Mouse (Mus musculus): ENCODE results near the gene Zc3h13. TPM values are rescaled to one million over a fixed set of nuclear protein-coding genes. Genes with fewer than 3 reads are reported as not detected.
A peak's percentile ranks its signal among the peaks of the same experiment; 100 is the strongest.

Gene Zc3h13
- polyA plus RNA-seq (2015; fragmentation: Nextera tagmentation; extraction: Ambion mirVana), result 19.9 and 21.2 TPM in 2 replicates

DNA sequence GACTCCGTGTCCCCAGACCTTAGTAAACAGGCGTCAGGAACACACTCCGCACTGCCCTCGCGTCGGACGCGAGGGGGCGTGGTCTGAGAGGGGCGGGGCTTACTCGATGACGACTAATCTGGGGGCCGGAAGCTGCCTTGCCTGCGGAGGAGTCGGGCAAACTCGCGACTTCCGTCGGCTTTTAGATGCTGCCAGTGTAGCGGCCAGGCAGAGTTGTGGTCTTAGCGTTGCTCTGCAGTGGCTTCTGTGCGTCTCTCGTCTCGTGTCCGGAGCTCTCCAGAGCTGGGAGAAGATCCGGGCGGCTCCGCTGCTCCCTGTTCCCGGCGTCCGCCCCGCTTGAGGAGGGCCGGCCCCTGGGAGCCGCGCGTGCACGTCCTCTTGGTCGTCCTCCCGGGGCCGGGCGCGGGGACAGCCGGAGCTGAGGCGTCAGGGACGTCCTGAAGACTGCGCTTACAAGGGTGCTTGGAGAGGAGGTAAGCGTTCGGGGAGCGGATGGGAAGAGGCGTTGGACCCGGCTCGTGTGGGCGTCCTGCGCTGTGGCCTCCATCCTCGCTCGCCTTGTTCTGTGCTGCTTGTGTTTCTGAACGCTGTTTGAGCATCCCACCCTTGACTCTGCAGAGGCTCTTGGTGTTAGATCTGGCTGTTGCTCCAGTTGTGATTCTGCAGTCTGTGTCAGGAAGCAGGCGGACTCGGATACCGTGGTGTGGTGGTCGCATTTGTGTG lies at the start of gene Zc3h13:
Zc3h13 (plus strand) TSS at position 181 of the 723 bp plus-strand sequence.
- Histone ChIP-seq H3K27me3 (replicated peaks) (no peaks in the 10 kb centered on the region), H3K9me3 (no peaks in the 10 kb centered on the region), H3K9ac (peak within 1 kb of the TSS; percentile 86), H3K4me1 (peaks cover 18% of the 10 kb centered on the region), H3K4me3 (peak within 1 kb of the TSS; percentile 86), H3K4me2 (peak within 1 kb of the TSS; percentile 84), H3K27ac (replicated peaks) (peak within 1 kb of the TSS; percentile 90), H3K36me3 (no peaks in the 10 kb centered on the region)
- ATAC-seq (ENCODE audit: extremely low read depth, insufficient number of reproducible peaks, low FRiP score, low TSS enrichment), result peak; percentile 96
- under 1% methylated on average over 61 of the region's 61 CpGs for WGBS

DNA sequence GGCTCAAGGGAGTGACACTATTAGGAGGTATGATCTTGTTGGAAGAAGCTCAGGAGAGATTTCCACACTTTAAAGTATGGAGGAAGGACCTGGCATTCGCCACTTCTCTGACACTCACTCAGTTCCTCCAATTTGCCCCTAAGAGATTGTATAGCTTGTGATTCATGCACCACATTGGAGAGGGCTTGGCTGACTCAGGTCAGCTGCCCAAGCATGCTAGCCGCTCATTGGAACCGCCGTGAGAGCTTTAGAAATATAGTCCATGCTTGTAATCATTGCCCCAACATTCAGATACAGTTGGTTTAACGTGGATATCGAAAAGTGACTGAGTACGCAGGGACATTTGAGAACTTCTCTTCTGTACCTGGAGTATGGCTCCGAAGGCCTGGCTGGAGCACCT lies 48.6 kb upstream of the Zc3h13 start:
- 82% methylated on average over 8 of the region's 8 CpGs for WGBS

DNA sequence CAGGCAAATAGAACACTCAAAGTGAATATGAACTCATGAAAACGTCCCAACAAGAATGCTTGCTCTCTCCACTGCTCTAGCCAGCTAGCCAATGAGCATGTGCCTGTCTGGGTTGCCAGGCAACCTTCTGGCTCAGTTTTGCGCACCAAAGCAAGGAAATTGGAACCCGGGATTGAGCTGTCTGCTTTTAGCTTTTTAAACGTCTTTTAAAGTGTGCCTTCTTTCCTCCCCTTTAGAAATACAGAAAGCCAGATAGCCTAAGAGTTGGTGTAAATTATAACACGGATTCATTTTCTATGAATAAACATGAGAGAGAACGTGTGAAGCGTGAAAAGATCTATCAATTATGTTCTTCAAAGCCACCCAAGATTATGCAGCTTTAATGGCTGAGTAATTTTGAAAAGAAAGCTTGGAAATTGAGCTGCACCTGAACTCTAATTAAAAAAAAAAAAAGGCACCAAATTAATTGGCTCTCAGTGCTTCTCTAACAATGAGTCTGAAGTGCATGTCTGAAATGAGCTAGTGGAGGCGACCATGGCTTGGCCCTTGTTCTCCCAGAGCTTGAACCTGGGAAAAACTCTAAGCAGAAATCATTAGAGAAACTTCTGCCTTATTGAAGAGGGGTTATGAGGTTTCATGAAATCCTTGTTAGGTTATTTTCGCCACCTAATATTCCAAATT lies 48.1 kb upstream of the Zc3h13 start:
- Histone ChIP-seq H3K4me1 (no peaks in the 10 kb centered on the region), H3K4me2 (no peak overlapping the region), H3K27ac (replicated peaks) (no peak overlapping the region), H3K36me3 (no peaks in the 10 kb centered on the region), H3K27me3 (replicated peaks) (no peaks in the 10 kb centered on the region), H3K9me3 (no peaks in the 10 kb centered on the region), H3K9ac (no peak overlapping the region), H3K4me3 (no peak overlapping the region)
- WGBS, result 67% methylated on average over 9 of the region's 9 CpGs
- no peak for ATAC-seq (ENCODE audit: extremely low read depth, insufficient number of reproducible peaks, low FRiP score, low TSS enrichment)

More for the DNA sequence above, 48.6 kb upstream of the Zc3h13 start:
- H3K4me1 ChIP-seq, result no peaks in the 10 kb centered on the region
- ATAC-seq (ENCODE audit: extremely low read depth, insufficient number of reproducible peaks, low FRiP score, low TSS enrichment), result no peak
- H3K27ac ChIP-seq (replicated peaks), result no peak overlapping the region
- H3K27me3 ChIP-seq (replicated peaks), result no peaks in the 10 kb centered on the region
- H3K9me3 ChIP-seq, result no peaks in the 10 kb centered on the region
- H3K9ac ChIP-seq, result no peak overlapping the region
- H3K4me2 ChIP-seq, result no peak overlapping the region
- no peaks in the 10 kb centered on the region for H3K36me3 ChIP-seq
- no peak overlapping the region for H3K4me3 ChIP-seq

DNA sequence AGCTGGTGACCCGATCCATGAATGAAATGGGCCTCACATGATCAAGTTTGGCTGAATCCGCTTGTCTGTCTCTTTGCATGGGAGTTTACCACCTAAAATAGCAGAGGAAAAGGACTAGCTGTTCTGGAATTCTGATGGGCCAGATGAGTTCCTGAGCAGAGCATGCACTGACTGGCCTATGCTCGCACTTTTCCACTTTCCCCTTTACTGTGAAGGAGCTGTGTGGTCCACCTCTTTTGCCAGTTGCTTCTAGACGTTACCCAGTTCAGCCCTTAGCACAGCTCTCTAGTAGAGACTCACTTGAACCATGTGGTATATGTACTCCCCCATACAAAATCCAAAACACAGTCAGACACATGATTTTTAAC lies 47.6 kb upstream of the Zc3h13 start:
- no peak overlapping the region for H3K4me3 ChIP-seq
- no peaks in the 10 kb centered on the region for H3K36me3 ChIP-seq
- H3K9me3 ChIP-seq, result no peaks in the 10 kb centered on the region
- H3K9ac ChIP-seq, result no peak overlapping the region
- no peak overlapping the region for H3K27ac ChIP-seq (replicated peaks)
- no peak overlapping the region for H3K4me2 ChIP-seq
- no peak for ATAC-seq (ENCODE audit: extremely low read depth, insufficient number of reproducible peaks, low FRiP score, low TSS enrichment)
- H3K27me3 ChIP-seq (replicated peaks), result no peaks in the 10 kb centered on the region
- H3K4me1 ChIP-seq, result no peaks in the 10 kb centered on the region
- 77% methylated on average over 4 of the region's 4 CpGs for WGBS

DNA sequence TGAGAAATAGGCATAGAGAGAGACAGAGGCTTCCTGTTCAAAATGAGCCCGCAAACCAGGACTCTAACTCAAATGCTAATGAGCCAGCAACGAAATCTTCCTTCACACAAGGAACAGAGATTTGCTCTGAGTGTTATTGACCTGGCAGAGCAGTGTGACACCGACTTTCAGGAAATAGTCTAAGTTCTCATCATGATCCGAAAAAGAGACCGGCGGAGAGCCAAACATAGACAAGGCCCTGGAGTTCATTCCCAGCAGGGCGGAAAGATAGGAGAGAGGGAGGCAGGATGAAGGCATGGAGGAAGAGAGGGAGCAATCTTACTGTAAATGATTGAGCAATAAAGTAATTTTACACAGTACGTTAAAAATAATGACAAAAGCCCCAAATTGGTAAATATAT lies 47.1 kb upstream of the Zc3h13 start:
- no peak overlapping the region for H3K4me2 ChIP-seq
- H3K36me3 ChIP-seq, result no peaks in the 10 kb centered on the region
- no peaks in the 10 kb centered on the region for H3K9me3 ChIP-seq
- H3K9ac ChIP-seq, result no peak overlapping the region
- H3K4me1 ChIP-seq, result no peaks in the 10 kb centered on the region
- no peak overlapping the region for H3K4me3 ChIP-seq
- 78% methylated on average over 8 of the region's 8 CpGs for WGBS
- H3K27ac ChIP-seq (replicated peaks), result no peak overlapping the region
- no peaks in the 10 kb centered on the region for H3K27me3 ChIP-seq (replicated peaks)
- ATAC-seq (ENCODE audit: extremely low read depth, insufficient number of reproducible peaks, low FRiP score, low TSS enrichment), result no peak

DNA sequence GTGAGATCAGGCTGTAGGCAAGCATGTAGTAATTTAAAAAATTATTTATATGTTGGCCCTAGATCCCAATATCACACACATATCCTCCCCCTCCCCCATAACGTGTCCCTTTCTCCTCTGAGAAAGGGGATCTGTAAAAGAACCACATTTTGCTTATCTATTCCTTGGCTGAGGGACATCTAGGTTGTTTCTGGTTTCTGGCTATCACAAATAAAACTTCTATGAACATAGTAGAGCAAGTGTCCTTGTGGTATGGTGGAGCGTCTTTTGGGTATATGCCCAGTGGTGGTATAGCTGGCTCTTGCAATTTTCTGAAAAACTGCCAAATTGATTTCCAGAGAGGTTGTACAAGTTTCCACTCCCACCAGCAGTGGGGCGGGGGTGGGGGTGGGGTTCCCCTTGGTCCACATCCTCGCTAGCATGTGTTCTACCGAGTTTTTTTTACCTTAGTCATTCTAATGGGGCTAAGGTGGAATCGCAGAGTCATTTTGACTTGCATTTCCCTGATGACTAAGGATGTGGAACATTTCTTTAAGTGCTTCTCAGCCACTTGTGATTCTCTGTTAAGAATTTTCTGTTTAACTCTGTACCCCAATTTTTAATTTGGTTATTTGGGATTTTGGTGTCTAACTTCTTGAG lies 46.0 kb upstream of the Zc3h13 start:
- WGBS, result 68% methylated on average over 6 of the region's 6 CpGs
- no peak for ATAC-seq (ENCODE audit: extremely low read depth, insufficient number of reproducible peaks, low FRiP score, low TSS enrichment)
- H3K4me2 ChIP-seq, result no peak overlapping the region

DNA sequence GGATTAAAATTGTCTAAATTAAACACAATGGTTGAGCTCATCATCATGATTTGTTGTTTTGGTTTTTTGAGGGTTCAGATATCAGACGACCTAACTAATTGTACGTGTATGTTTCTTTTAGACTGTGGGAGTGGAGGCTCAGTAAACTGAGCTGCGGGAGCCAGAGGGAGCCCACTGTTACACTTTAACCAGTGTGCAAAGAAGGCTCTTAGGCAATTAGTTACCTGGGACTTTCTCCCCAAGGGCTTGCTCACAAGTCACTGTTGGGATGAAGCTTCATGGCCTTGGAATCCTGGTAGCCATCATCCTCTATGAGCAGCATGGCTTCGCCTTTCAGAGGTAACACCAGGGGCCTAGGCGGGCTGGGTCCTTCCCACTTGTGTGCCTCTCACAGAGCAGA lies 42.1 kb upstream of the Zc3h13 start, which contains the start of gene Cpb2:
Cpb2 (plus strand) TSS at position 201 of the 400 bp plus-strand sequence.
- H3K4me2 ChIP-seq, result no peak within 1 kb of the TSS
- 84% methylated on average over 5 of the region's 5 CpGs for WGBS
- ATAC-seq (ENCODE audit: extremely low read depth, insufficient number of reproducible peaks, low FRiP score, low TSS enrichment), result no peak
- H3K27me3 ChIP-seq (replicated peaks), result no peaks in the 10 kb centered on the region
- H3K36me3 ChIP-seq, result no peaks in the 10 kb centered on the region
- no peak within 1 kb of the TSS for H3K4me3 ChIP-seq
- H3K9me3 ChIP-seq, result no peaks in the 10 kb centered on the region
- H3K9ac ChIP-seq, result no peak within 1 kb of the TSS
- no peak within 1 kb of the TSS for H3K27ac ChIP-seq (replicated peaks)
- no peaks in the 10 kb centered on the region for H3K4me1 ChIP-seq

More for the DNA sequence above, 46.0 kb upstream of the Zc3h13 start:
- H3K27me3 ChIP-seq (replicated peaks), result no peaks in the 10 kb centered on the region
- H3K9me3 ChIP-seq, result no peaks in the 10 kb centered on the region
- no peaks in the 10 kb centered on the region for H3K4me1 ChIP-seq
- no peaks in the 10 kb centered on the region for H3K36me3 ChIP-seq
- H3K27ac ChIP-seq (replicated peaks), result no peak overlapping the region
- no peak overlapping the region for H3K9ac ChIP-seq
- no peak overlapping the region for H3K4me3 ChIP-seq

DNA sequence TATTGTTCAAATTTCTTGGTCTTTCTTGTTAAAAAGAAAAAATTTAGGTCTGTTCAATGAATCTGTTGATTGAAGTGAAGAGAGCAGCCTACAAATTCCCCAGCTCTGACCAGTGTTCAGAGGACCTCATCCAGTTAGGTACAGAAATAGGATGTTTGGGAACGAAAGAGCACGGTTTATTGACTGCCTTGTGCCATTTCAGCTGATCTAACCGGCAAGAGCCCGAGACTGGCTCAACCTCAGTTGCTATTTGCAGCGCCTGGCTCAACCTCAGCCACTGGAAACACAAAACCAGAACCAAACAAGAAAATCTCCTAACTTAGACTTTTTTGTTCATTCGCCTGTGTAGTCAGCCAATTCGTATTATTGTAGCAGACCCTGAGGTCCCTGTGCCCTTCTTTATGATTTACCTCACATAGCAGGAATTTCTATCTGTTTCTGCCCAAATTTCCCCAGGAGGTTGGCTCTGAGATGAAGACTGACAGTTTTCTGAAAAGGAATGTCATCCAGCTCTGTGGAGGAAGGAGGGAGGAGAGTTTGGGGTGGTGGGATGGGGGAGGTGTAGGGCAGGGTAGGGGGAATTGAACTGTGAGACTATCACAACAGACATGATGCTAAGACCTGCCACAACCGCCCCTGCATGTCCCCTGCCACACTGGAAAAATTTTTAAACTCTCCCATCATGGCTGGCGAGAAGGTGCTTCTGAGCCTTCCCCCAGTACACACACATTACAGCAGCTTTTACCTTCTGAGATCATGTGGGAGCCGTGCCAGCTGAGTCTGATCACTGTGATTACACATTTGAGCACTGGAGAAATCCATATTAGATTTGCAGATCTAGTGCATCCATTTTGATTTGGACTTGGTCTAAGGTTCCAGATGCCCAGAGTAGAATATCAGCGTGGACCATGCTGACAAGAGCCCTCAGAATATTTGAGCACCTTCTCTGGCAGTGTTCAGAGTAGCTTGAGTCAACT lies 37.9 kb upstream of the Zc3h13 start:
- H3K36me3 ChIP-seq, result no peaks in the 10 kb centered on the region
- H3K4me1 ChIP-seq, result no peaks in the 10 kb centered on the region
- no peak overlapping the region for H3K4me3 ChIP-seq
- 70% methylated on average over 11 of the region's 11 CpGs for WGBS
- H3K4me2 ChIP-seq, result no peak overlapping the region
- no peak overlapping the region for H3K9ac ChIP-seq
- H3K27me3 ChIP-seq (replicated peaks), result no peaks in the 10 kb centered on the region
- H3K9me3 ChIP-seq, result no peaks in the 10 kb centered on the region
- ATAC-seq (ENCODE audit: extremely low read depth, insufficient number of reproducible peaks, low FRiP score, low TSS enrichment), result no peak
- H3K27ac ChIP-seq (replicated peaks), result no peak overlapping the region

DNA sequence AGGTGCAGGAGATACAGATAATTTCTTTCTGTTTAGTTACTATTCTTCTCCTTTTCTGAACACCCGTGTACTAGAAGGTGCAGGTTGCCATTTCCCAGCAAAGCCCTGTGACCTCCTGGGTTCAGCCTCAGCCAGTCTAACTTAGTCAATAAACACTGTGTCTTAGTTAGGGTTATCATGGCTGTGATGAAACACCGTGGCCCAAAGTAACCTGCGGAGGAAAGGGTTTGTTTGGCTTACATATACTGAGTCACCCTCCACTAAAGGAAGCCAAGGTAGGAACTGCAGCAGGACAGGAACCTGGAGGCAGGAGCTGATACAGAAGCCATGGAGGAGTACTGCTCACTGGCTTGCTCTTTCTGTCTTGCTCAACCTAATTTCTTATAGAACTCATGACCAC lies 33.7 kb upstream of the Zc3h13 start:
- WGBS, result 74% methylated on average over 3 of the region's 3 CpGs
- no peak for ATAC-seq (ENCODE audit: extremely low read depth, insufficient number of reproducible peaks, low FRiP score, low TSS enrichment)
- Histone ChIP-seq H3K4me3 (no peak overlapping the region), H3K27me3 (replicated peaks) (no peaks in the 10 kb centered on the region), H3K36me3 (no peaks in the 10 kb centered on the region), H3K9me3 (no peaks in the 10 kb centered on the region), H3K4me2 (no peak overlapping the region), H3K9ac (no peak overlapping the region), H3K4me1 (no peaks in the 10 kb centered on the region), H3K27ac (replicated peaks) (no peak overlapping the region)

DNA sequence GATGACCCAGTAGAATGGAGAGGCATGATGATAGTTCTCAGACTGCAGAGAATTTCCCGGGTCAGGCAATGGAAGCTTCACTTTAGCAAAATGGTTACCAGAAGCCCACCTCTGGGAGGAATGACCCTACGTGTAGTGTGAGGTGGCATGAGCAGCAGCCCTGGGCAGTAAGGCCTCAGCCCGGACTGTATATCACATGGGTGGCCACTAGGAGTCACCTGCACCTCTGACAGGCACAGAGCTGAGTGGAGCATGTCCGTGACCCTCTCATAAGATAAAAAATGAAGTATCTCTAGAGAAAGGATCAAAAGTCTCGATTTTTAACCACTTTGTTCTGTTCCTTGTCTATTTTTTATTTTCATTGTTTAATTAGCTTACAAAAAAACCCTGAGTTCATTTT lies 27.7 kb upstream of the Zc3h13 start:
- no peak for ATAC-seq (ENCODE audit: extremely low read depth, insufficient number of reproducible peaks, low FRiP score, low TSS enrichment)
- H3K4me1 ChIP-seq, result no peaks in the 10 kb centered on the region
- no peak overlapping the region for H3K9ac ChIP-seq
- no peak overlapping the region for H3K4me2 ChIP-seq
- H3K27me3 ChIP-seq (replicated peaks), result peaks cover 6% of the 10 kb centered on the region; the same call in 1 of the 2 replicates
- 32% methylated on average over 5 of the region's 5 CpGs for WGBS
- no peaks in the 10 kb centered on the region for H3K36me3 ChIP-seq
- no peak overlapping the region for H3K27ac ChIP-seq (replicated peaks)
- no peak overlapping the region for H3K4me3 ChIP-seq
- H3K9me3 ChIP-seq, result no peaks in the 10 kb centered on the region

DNA sequence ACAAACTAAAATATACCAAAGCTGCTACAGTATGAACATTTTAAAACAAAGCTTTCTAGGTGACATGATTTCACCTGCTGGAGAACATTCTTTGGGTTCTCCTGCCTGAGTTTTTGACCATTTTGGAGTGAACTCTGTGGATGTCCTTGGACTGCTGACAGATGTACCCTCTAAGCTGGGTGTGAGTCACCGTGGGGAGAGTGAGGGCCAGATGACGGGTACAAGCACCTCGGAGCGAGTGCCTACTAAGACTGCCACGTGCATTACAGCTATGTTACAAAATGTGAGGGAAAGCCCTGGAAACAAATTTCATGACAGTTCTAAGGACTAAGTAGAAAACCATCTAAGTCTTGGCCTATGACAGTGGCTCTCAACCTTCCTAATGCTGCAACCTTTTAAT lies 14.6 kb upstream of the Zc3h13 start:
- peaks cover 4% of the 10 kb centered on the region; the same call in 1 of the 2 replicates for H3K27me3 ChIP-seq (replicated peaks)
- 46% methylated on average over 5 of the region's 5 CpGs for WGBS
- no peaks in the 10 kb centered on the region for H3K36me3 ChIP-seq
- no peak overlapping the region for H3K27ac ChIP-seq (replicated peaks)
- no peaks in the 10 kb centered on the region for H3K4me1 ChIP-seq
- H3K4me2 ChIP-seq, result no peak overlapping the region
- no peak overlapping the region for H3K4me3 ChIP-seq
- H3K9me3 ChIP-seq, result no peaks in the 10 kb centered on the region
- no peak overlapping the region for H3K9ac ChIP-seq
- ATAC-seq (ENCODE audit: extremely low read depth, insufficient number of reproducible peaks, low FRiP score, low TSS enrichment), result no peak
